Mouse (Mus musculus) liver, embryonic 14.5 days (tissue): Measurements from ENCODE around the gene Srcin1. TPM values are rescaled to one million over a fixed set of nuclear protein-coding genes. Genes with fewer than 3 reads are reported as not detected.

ENCODE experiments used
- ATAC-seq: fragments of 200-750 bp; cut with Nextera tagmentation; 2 replicates; pipeline ENCODE4 v1.8.0; 2017; ENCODE audit warnings: moderate number of reproducible peaks, mild to moderate bottlenecking, moderate library complexity; ENCODE audit not compliant: insufficient read depth
- DNase-seq, 3 experiments: peaks; one replicate each; pipeline ENCODE4 v3.0.0-alpha.2; 2012 to 2013; ENCODE audit warnings: low read depth in 3 of 3, low spot score in 3 of 3
- H3K27ac ChIP-seq: fragments of 300-500 bp; sonication (generic); 2 replicates; pipeline ENCODE4 v1.5.1; 2014; ENCODE audit warnings: moderate library complexity, mild to moderate bottlenecking, control low read depth, inconsistent platforms
- H3K27me3 ChIP-seq: fragments of 300-500 bp; sonication (generic); 2 replicates; pipeline ENCODE4 v1.6.1; 2014; ENCODE audit warnings: mild to moderate bottlenecking, low read length, moderate library complexity; ENCODE audit not compliant: control insufficient read depth, insufficient read depth
- H3K36me3 ChIP-seq: fragments of 300-500 bp; sonication (generic); replicated peaks from 2 replicates; pipeline ENCODE4 v1.6.1; 2014; ENCODE audit warnings: low read depth; ENCODE audit not compliant: control insufficient read depth, insufficient read depth
- H3K4me1 ChIP-seq, 2 experiments: fragments of 200-500 bp in 1 of 2; fragments of 300-500 bp in 1 of 2; sonication (generic) in 1 of 2; replicated peaks; 2 replicates each; pipeline ENCODE4 v1.6.1; 2012 to 2014; ENCODE audit warnings: antibody characterized with exemption in 1 of 2, inconsistent platforms in 1 of 2, low read length in 1 of 2; ENCODE audit not compliant: control insufficient read depth in 2 of 2, insufficient read depth in 2 of 2
- H3K4me2 ChIP-seq: fragments of 300-500 bp; sonication (generic); 2 replicates; pipeline ENCODE4 v1.6.1; 2014; ENCODE audit warnings: low read depth, mild to moderate bottlenecking, control low read depth, moderate library complexity
- H3K4me3 ChIP-seq, 2 experiments: fragments of 200-500 bp in 1 of 2; fragments of 300-500 bp in 1 of 2; sonication (generic) in 1 of 2; 2 replicates each; pipeline ENCODE4 v1.5.1; 2012 to 2014; ENCODE audit warnings: low read depth in 2 of 2, low read length in 2 of 2, mild to moderate bottlenecking in 2 of 2, control low read depth in 1 of 2, inconsistent platforms in 1 of 2, moderate library complexity in 1 of 2; ENCODE audit not compliant: insufficient read depth in 1 of 2
- H3K9ac ChIP-seq: fragments of 300-500 bp; sonication (generic); replicated peaks from 2 replicates; pipeline ENCODE4 v1.6.1; 2014; ENCODE audit warnings: mild to moderate bottlenecking, control low read depth, moderate library complexity
- H3K9me3 ChIP-seq: fragments of 300-500 bp; sonication (generic); 2 replicates; pipeline ENCODE4 v1.6.1; 2016; ENCODE audit warnings: low read length, mixed read lengths; ENCODE audit not compliant: control insufficient read depth
- CTCF ChIP-seq: IDR thresholded peaks from 2 replicates; pipeline ENCODE4 v1.5.1; 2016; ENCODE audit warnings: antibody characterized with exemption, low read depth, control low read depth
- EP300 ChIP-seq: IDR thresholded peaks from 2 replicates; pipeline ENCODE4 v1.6.1; 2016; ENCODE audit warnings: antibody characterized with exemption, low read depth
- WGBS: fragments of 180-500 bp; shearing (Covaris S2); extraction: QIAGEN DNeasy Blood & Tissue Kit; methylation state at CpG from one replicate; pipeline ENCODE4 v1.1.7; 2014; ENCODE audit not compliant: insufficient replicate concordance; 5-methylcytosine and 5-hydroxymethylcytosine counted together
- polyA plus RNA-seq, 2 experiments: library from polyadenylated mRNA; depleted of rRNA in 1 of 2; stranded (reverse) in 1 of 2; unstranded in 1 of 2; fragments of >200 nt; fragmentation: Nextera tagmentation in 1 of 2; extraction: Ambion mirVana in 1 of 2; gene quantifications; 2 replicates each; pipeline versions ENCODE4 v1.2.1 to v1.2.3; 2012 to 2014

The Srcin1 gene
- polyA plus RNA-seq, 2 experiments, result 0.04 TPM; not detected in 1

GRCm38 (mm10) chr11:97479824-97480223 is 96.2 kb downstream of the Srcin1 start:
- Histone ChIP-seq H3K36me3 (peaks cover 95% of the 10 kb centered on the region), H3K27ac (no peak overlapping the region), H3K4me3 (no peak overlapping the region), H3K4me1 (no peaks in the 10 kb centered on the region; a peak in 1 of 4 replicates), H3K9me3 (no peaks in the 10 kb centered on the region), H3K4me2 (no peak overlapping the region), H3K27me3 (no peaks in the 10 kb centered on the region), H3K9ac (no peak overlapping the region)
- ATAC-seq, result no peak
- WGBS, result 90% methylated on average over 8 of the region's 8 CpGs
- DNase-seq, result no peak
- no peak for TF ChIP-seq EP300
- TF ChIP-seq CTCF, result no peak

GRCm38 (mm10) chr11:97479085-97479484 is 96.9 kb downstream of the Srcin1 start:
- 80% methylated on average over 10 of the region's 10 CpGs for WGBS
- TF ChIP-seq EP300 (no peak), CTCF (no peak)

GRCm38 (mm10) chr11:97478345-97478744 is 97.6 kb downstream of the Srcin1 start:
- Histone ChIP-seq H3K36me3 (peaks cover 99% of the 10 kb centered on the region), H3K4me1 (no peaks in the 10 kb centered on the region; a peak in 1 of 4 replicates), H3K27ac (no peak overlapping the region), H3K4me3 (no peak overlapping the region), H3K27me3 (no peaks in the 10 kb centered on the region), H3K9me3 (no peaks in the 10 kb centered on the region), H3K9ac (no peak overlapping the region), H3K4me2 (no peak overlapping the region)
- 69% methylated on average over 6 of the region's 6 CpGs for WGBS
- DNase-seq, result no peak
- TF ChIP-seq EP300, result no peak
- TF ChIP-seq CTCF, result no peak
- no peak for ATAC-seq

More at GRCm38 (mm10) chr11:97479085-97479484, 96.9 kb downstream of the Srcin1 start:
- no peak overlapping the region for H3K27ac ChIP-seq
- H3K27me3 ChIP-seq, result no peaks in the 10 kb centered on the region
- no peak for ATAC-seq
- H3K9ac ChIP-seq, result no peak overlapping the region
- no peak overlapping the region for H3K4me3 ChIP-seq
- no peak for DNase-seq
- H3K36me3 ChIP-seq, result peaks cover 95% of the 10 kb centered on the region
- H3K4me2 ChIP-seq, result no peak overlapping the region
- no peaks in the 10 kb centered on the region; a peak in 1 of 4 replicates for H3K4me1 ChIP-seq
- no peaks in the 10 kb centered on the region for H3K9me3 ChIP-seq

- Histone ChIP-seq H3K4me3 (no peak overlapping the region), H3K27ac (no peak overlapping the region), H3K9me3 (no peaks in the 10 kb centered on the region), H3K9ac (no peak overlapping the region), H3K4me2 (no peak overlapping the region), H3K27me3 (no peaks in the 10 kb centered on the region), H3K4me1 (no peaks in the 10 kb centered on the region; a peak in 1 of 4 replicates), H3K36me3 (peaks cover 99% of the 10 kb centered on the region)
- peak; percentile 42; the same call in 1 of the 2 replicates for ATAC-seq
- no peak for DNase-seq
- 78% methylated on average over 7 of the region's 7 CpGs for WGBS
- TF ChIP-seq EP300, result no peak
- no peak for TF ChIP-seq CTCF
Observed at GRCm38 (mm10) chr11:97477431-97477830, 98.6 kb downstream of the Srcin1 start.

GRCm38 (mm10) chr11:97476334-97477095 is 99.5 kb downstream of the Srcin1 start:
- no peak overlapping the region for H3K4me2 ChIP-seq
- H3K4me1 ChIP-seq, result no peaks in the 10 kb centered on the region; a peak in 1 of 4 replicates
- H3K27me3 ChIP-seq, result no peaks in the 10 kb centered on the region
- DNase-seq (peak; percentile 40 to 50 (median 47)), ATAC-seq (no peak)
- 68% methylated on average over 8 of the region's 8 CpGs for WGBS
- H3K9me3 ChIP-seq, result no peaks in the 10 kb centered on the region
- H3K9ac ChIP-seq, result no peak overlapping the region
- TF ChIP-seq CTCF (peak; percentile 81), EP300 (no peak)
- H3K27ac ChIP-seq, result no peak overlapping the region
- H3K36me3 ChIP-seq, result peaks cover 99% of the 10 kb centered on the region
- H3K4me3 ChIP-seq, result no peak overlapping the region
